Mouse (Mus musculus) hindbrain, embryonic 13.5 days (tissue): ENCODE results near the gene Hhip. TPM values are rescaled to one million over a fixed set of nuclear protein-coding genes. Genes with fewer than 3 reads are reported as not detected.
"Not testable (repeated sequence)": the region's sequence is repeated elsewhere in the genome, so short reads cannot be mapped to it uniquely, and the experiment has no call there.

ENCODE experiments used
- ATAC-seq: fragments of 200-750 bp; cut with Nextera tagmentation; 2 replicates; pipeline ENCODE4 v1.8.0; 2017; ENCODE audit warnings: moderate TSS enrichment; ENCODE audit not compliant: low FRiP score
- H3K27ac ChIP-seq: fragments of 300-500 bp; sonication (generic); 2 replicates; pipeline ENCODE4 v1.5.1; 2015; ENCODE audit warnings: inconsistent platforms, mild to moderate bottlenecking, moderate library complexity
- H3K27me3 ChIP-seq: fragments of 300-500 bp; sonication (generic); 2 replicates; pipeline ENCODE4 v1.6.1; 2015; ENCODE audit warnings: mild to moderate bottlenecking, inconsistent platforms
- H3K36me3 ChIP-seq: fragments of 300-500 bp; sonication (generic); 2 replicates; pipeline ENCODE4 v1.6.1; 2015; ENCODE audit warnings: mild to moderate bottlenecking, inconsistent platforms
- H3K4me1 ChIP-seq: fragments of 300-500 bp; sonication (generic); replicated peaks from 2 replicates; pipeline ENCODE4 v1.6.1; 2015; ENCODE audit warnings: inconsistent platforms
- H3K4me2 ChIP-seq: fragments of 300-500 bp; sonication (generic); 2 replicates; pipeline ENCODE4 v1.6.1; 2015; ENCODE audit warnings: inconsistent platforms, mild to moderate bottlenecking, moderate library complexity
- H3K4me3 ChIP-seq: fragments of 300-500 bp; sonication (generic); 2 replicates; pipeline ENCODE4 v1.5.1; 2015; ENCODE audit warnings: mild to moderate bottlenecking, inconsistent platforms
- H3K9ac ChIP-seq: fragments of 300-500 bp; sonication (generic); 2 replicates; pipeline ENCODE4 v1.6.1; 2015; ENCODE audit warnings: mild to moderate bottlenecking, inconsistent platforms
- H3K9me3 ChIP-seq: fragments of 300-500 bp; sonication (generic); 2 replicates; pipeline ENCODE4 v1.6.1; 2016; ENCODE audit warnings: inconsistent platforms
- WGBS: fragments of 180-500 bp; shearing (Covaris S2); methylation state at CpG from one replicate; pipeline ENCODE4 v1.1.7; 2015; 5-methylcytosine and 5-hydroxymethylcytosine counted together
- polyA plus RNA-seq: library from polyadenylated mRNA; unstranded; fragments of >200 nt; fragmentation: Nextera tagmentation; extraction: Ambion mirVana; gene quantifications from 2 replicates; pipeline ENCODE4 v1.2.1, GENCODE M21; 2015

The Hhip gene
- polyA plus RNA-seq, 1 experiment from 2014 or later, result 1.9 TPM

DNA sequence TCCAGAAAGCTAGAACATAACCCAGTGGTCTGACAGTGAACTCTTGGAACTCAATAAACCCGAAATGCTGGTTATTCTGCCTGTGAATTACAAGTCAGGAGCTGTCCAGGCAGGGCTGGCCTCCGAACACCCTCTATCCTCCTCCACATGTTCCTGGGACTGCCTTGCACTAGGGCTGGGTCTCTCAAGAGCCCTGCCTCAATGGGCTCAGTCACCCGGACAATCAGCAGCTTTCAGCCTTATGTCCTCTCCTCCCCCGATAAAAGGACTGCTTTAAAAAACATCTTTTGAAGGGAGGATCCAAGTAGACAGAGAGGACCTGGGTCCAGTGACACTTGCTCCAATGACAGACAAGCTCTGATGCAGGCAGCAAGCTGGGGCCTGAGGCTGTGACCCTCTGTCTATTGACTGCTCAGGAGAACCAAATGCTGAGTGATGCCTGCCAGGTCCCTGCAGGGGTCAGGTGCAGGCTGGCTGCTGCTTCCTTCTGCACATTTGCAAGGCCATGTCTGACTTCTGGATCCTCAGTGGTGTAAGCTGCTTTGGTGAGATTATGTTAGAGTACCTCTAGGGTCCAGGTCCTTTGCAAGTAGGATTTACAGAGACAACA lies 20.1 kb downstream of the Hhip start:
- ATAC-seq, result no peak
- H3K36me3 ChIP-seq, result no peaks in the 10 kb centered on the region
- H3K27me3 ChIP-seq, result peaks cover 12% of the 10 kb centered on the region; the same call in 1 of the 2 replicates
- no peak overlapping the region for H3K9ac ChIP-seq
- H3K9me3 ChIP-seq, result no peaks in the 10 kb centered on the region
- 18% methylated on average over 4 of the region's 4 CpGs for WGBS
- no peaks in the 10 kb centered on the region for H3K4me1 ChIP-seq
- H3K4me3 ChIP-seq, result no peak overlapping the region
- H3K4me2 ChIP-seq, result no peak overlapping the region
- no peak overlapping the region for H3K27ac ChIP-seq

DNA sequence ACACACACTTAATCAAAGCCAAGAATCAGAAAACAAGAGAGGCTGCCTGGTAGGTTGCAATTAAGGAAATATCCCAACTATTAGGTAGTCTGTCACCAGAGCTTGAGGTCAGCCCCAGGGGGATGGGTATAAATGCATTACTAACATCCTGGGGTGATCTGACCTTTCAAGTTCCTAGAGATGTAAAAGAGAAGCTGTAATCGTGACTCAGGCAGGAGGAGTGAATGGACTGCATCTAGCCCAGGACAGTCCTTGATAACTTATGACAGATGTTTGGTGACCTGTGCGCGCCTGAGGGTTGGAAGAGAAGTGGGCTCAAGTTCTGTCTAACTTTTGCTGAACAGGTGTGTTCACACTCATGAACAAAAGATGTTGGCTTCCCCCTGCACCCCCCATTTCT lies 25.2 kb downstream of the Hhip start:
- no peak overlapping the region for H3K4me2 ChIP-seq
- no peak overlapping the region for H3K27ac ChIP-seq
- H3K4me3 ChIP-seq, result no peak overlapping the region
- no peak overlapping the region for H3K9ac ChIP-seq
- H3K4me1 ChIP-seq, result no peaks in the 10 kb centered on the region
- ATAC-seq, result no peak
- no peaks in the 10 kb centered on the region for H3K9me3 ChIP-seq
- H3K27me3 ChIP-seq, result peaks cover 6% of the 10 kb centered on the region; the same call in 1 of the 2 replicates
- 45% methylated on average over 3 of the region's 3 CpGs for WGBS
- H3K36me3 ChIP-seq, result no peaks in the 10 kb centered on the region

DNA sequence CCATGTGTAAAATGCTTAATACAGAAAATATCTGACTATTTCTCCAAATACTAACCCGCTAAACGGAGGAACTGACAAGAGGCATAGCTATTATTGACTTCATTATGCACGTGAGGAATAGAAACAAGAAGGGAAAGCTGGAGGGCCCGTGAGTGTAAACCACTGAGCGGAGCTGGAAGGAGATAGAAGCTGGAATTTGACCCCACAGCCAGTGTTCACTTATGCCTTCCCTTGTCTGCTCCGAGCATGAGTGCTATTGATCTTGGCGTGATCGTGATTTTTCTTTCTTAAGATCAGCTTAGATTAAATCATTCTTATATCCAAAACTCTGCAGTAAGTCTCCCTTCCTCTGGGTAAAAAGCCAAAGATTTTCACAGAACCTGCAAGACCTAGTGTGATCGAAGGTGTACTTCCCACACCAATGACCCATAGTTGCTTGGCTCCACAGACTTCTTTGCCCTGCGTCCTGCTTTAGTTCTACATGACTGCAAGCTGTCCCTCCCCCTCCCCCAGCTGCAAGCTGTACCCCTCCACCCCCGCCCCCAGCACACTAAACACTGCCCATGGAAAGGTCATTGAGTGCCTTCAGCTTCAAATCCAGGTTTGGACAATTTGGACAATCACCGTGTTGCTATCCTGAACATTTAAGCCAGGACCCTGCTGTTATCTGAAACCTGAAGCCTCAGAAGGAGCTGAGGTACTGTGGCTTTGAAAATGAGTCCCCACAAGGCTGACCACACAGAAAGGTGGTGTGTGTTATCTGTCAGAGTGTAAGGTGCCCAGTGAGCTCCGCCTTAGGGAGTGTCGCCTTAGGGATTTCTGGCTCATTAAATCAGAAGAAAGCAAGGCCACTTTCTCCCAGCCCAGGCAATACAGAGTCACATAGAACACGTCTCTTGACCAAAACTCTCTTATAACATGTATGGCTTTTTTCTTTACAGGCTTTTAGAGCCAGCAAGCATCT lies 26.2 kb downstream of the Hhip start:
- ATAC-seq, result no peak
- WGBS, result 49% methylated on average over 15 of the region's 15 CpGs
- no peak overlapping the region for H3K9ac ChIP-seq
- H3K27ac ChIP-seq, result no peak overlapping the region
- no peak overlapping the region for H3K4me2 ChIP-seq
- peaks cover 8% of the 10 kb centered on the region; the same call in 1 of the 2 replicates for H3K27me3 ChIP-seq
- no peaks in the 10 kb centered on the region for H3K36me3 ChIP-seq
- H3K4me3 ChIP-seq, result no peak overlapping the region
- no peaks in the 10 kb centered on the region for H3K4me1 ChIP-seq
- H3K9me3 ChIP-seq, result no peaks in the 10 kb centered on the region

DNA sequence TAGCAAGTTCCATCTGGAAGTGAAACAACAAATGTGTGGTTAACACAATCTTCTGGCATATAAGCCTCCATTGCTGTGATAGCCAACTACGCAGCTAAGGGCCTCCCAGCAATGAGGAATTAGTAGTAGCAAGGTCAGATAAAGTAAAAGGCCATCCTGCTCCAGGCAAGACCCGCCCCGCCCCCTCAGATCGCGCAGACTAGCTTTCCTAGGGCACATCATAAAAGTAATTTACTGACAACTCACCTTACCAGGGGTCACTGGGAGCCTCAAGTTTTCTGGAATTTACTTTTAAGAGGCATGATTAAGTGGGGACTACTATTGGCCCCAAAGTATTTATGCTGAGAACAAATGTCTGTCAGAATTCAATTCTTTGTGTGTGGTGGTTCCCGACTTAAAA lies 28.2 kb downstream of the Hhip start:
- Histone ChIP-seq H3K4me1 (no peaks in the 10 kb centered on the region), H3K4me2 (no peak overlapping the region), H3K27ac (no peak overlapping the region), H3K9me3 (no peaks in the 10 kb centered on the region), H3K4me3 (no peak overlapping the region), H3K36me3 (no peaks in the 10 kb centered on the region), H3K9ac (no peak overlapping the region), H3K27me3 (peaks cover 3% of the 10 kb centered on the region; the same call in 1 of the 2 replicates)
- 78% methylated on average over 6 of the region's 6 CpGs for WGBS
- no peak for ATAC-seq

DNA sequence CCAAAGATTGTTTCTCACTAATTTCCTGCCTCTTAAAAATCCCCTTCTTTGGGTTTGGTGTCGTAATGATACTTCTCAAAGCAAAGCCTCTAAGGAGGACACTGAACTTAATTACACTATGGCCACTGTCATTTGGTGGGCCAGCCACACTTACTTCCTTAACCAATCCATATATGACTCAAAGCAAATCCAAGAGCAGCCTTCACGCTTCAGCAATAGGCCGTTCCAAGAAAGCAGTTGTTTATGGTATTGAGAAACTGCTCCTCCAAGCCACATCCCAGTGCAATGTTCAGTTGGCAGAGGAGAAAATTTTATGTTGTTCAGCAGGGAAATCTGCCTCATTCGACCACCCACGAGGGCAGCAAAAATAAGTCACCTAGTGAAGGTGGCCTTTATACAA lies 37.3 kb downstream of the Hhip start:
- no peaks in the 10 kb centered on the region for H3K27me3 ChIP-seq
- H3K4me1 ChIP-seq, result no peaks in the 10 kb centered on the region
- WGBS, result 91% methylated on average over 5 of the region's 5 CpGs

DNA sequence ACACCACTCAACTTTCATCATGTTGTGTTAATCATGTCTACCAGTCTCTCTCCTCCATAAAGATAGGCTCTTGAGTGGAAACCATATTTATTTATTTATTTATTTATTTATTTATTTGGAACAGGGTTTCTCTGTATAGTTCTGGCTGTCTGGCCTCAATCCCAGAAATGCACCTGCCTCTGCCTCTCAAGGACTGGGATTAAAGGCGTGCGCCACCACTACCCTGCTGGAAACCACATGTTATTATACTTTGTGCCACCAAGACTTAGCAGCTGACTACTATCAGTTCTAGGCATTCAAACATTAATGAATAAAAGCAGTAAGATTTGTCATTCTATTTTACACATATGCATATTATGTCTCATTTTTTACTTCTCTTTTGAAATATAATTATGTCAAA lies 42.0 kb downstream of the Hhip start:
- no peak overlapping the region for H3K9ac ChIP-seq

More for the DNA sequence above, 37.3 kb downstream of the Hhip start:
- Histone ChIP-seq H3K4me2 (no peak overlapping the region), H3K9me3 (no peaks in the 10 kb centered on the region), H3K36me3 (no peaks in the 10 kb centered on the region), H3K27ac (no peak overlapping the region), H3K4me3 (no peak overlapping the region), H3K9ac (no peak overlapping the region)
- ATAC-seq, result no peak

DNA sequence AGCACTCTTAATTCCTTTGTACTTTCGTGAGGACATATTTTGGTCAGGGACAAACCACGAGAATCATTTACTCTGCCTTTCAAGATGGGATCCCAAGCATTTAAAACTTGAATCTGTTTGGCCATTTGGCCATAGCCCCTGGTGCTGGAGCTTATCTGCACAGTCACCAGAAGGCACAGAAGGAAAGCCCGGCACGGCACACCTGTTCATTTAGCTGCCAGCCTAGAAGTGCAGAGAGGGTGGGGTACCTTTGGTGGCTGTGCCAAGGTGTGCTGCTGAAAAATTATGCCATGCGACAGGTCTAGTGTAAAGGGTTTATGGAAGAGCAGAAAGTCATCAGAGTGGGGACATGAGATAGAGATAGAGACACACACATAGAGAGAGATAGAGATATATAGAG lies 53.4 kb downstream of the Hhip start:
- Histone ChIP-seq H3K9me3 (no peaks in the 10 kb centered on the region), H3K4me1 (no peaks in the 10 kb centered on the region), H3K27ac (no peak overlapping the region), H3K36me3 (no peaks in the 10 kb centered on the region), H3K4me3 (no peak overlapping the region), H3K4me2 (no peak overlapping the region), H3K9ac (no peak overlapping the region), H3K27me3 (no peaks in the 10 kb centered on the region)
- WGBS, result 96% methylated on average over 5 of the region's 5 CpGs
- no peak for ATAC-seq

More for the DNA sequence above, 42.0 kb downstream of the Hhip start:
- 96% methylated on average over 2 of the region's 2 CpGs for WGBS
- Histone ChIP-seq H3K36me3 (no peaks in the 10 kb centered on the region), H3K9me3 (no peaks in the 10 kb centered on the region), H3K4me3 (no peak overlapping the region), H3K4me2 (no peak overlapping the region), H3K27ac (no peak overlapping the region), H3K27me3 (no peaks in the 10 kb centered on the region), H3K4me1 (no peaks in the 10 kb centered on the region)
- no peak for ATAC-seq

DNA sequence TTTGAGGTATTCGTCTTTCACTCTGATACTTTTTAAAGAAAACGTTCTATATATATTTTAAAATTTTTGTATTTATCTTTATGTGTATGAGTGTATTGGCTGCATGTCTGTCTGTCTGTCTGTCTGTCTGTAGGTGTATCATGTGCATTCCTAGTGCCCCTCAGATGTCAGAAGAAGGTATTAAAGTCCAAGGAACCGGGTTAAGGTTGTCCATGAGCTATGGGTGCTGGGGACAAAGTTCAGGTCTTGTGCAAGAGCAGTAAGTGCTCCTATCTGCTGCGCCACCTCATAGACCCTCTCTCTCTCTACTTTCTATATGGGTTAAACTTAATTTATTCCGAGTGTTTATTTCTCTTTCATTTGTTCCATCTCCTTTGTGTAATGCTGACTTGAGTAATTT lies 55.5 kb downstream of the Hhip start:
- no peak overlapping the region for H3K4me3 ChIP-seq
- H3K27ac ChIP-seq, result no peak overlapping the region
- no peaks in the 10 kb centered on the region for H3K4me1 ChIP-seq
- no peaks in the 10 kb centered on the region for H3K27me3 ChIP-seq
- no peaks in the 10 kb centered on the region for H3K36me3 ChIP-seq
- no peaks in the 10 kb centered on the region for H3K9me3 ChIP-seq
- H3K4me2 ChIP-seq, result no peak overlapping the region
- no peak for ATAC-seq
- no peak overlapping the region for H3K9ac ChIP-seq
- 89% methylated on average over 5 of the region's 5 CpGs for WGBS

DNA sequence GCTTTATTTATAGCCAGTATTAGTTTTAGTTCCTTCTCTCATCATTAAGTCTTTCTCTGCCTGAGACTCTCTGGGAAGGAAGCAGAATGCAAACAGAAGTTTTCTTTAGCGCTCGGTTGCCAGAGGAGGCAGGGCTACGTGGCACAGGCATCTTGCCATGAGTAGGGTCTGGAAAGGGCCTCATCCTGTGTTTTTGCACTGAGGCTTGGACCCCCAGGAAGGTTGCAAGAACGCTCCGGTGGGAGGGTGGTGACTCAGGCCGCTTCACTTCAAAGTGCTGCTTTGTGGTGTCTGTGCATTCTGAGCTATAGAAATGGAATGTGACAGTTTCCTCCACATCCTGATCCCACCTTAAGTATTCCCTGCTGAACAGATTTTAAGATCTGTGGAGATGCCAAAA lies 62.7 kb downstream of the Hhip start:
- ATAC-seq, result no peak
- H3K27me3 ChIP-seq, result no peaks in the 10 kb centered on the region
- H3K4me1 ChIP-seq, result no peaks in the 10 kb centered on the region
- no peak overlapping the region for H3K4me3 ChIP-seq
- H3K27ac ChIP-seq, result no peak overlapping the region
- H3K9ac ChIP-seq, result no peak overlapping the region
- H3K4me2 ChIP-seq, result no peak overlapping the region
- H3K36me3 ChIP-seq, result no peaks in the 10 kb centered on the region
- 75% methylated on average over 6 of the region's 6 CpGs for WGBS
- no peaks in the 10 kb centered on the region for H3K9me3 ChIP-seq

DNA sequence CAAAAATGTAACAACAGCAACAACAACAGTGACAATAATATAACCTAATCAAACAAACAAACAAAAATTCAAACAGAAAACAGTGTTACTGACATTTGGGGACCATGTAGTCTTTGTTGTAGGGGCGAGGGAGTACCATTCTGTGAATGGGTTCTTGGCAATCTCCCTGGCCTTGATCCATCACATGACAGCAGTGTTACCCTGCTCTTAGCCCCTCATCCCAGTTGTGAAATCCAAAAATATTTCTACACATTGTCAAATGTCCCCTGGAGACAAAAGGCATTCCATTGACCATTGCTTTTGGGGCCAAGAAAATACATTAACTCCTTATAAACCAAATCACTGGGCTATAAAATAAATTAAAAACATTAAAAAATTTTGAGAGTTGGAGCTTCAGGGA lies 64.3 kb downstream of the Hhip start:
- Histone ChIP-seq H3K9me3 (no peaks in the 10 kb centered on the region), H3K4me3 (no peak overlapping the region), H3K36me3 (no peaks in the 10 kb centered on the region), H3K27ac (no peak overlapping the region), H3K27me3 (no peaks in the 10 kb centered on the region), H3K4me2 (no peak overlapping the region), H3K9ac (no peak overlapping the region), H3K4me1 (no peaks in the 10 kb centered on the region)
- no peak for ATAC-seq
- WGBS, result 88% methylated on average over 1 of the region's 1 CpGs

DNA sequence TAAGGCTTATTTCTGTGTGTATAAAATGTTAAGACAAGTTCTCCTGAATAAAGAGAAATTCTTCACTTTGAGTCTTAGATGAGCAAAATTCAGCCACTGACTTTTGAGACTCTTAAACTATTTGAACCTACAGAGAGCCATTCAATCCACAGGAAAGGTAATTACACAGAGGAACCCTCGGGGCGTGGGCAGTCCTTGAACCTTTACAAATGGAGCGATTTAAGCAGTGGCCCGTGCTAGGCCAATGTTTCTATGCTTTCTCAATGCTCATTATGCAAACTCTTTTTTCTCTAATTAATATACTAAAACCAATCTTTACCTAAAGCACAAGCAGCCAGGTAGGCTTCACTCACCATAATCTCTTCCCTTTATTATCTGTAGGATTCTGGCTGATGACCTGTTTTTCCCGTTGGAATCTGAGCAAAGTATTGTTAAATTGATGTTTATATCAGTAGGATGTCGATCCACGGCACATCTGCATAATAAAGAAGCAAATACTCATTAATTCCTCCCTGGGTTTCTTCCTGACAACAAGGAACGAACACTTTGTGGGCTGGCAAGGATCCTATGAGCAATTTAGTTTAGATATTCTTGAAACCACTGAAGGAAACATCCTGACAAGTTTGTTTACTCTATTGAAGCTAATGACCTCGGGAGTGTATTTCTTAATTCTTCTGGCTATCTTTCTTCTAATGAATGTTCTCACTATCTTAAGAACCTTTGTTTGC lies 65.5 kb downstream of the Hhip start:
- Histone ChIP-seq H3K4me1 (no peaks in the 10 kb centered on the region), H3K27ac (no peak overlapping the region), H3K27me3 (no peaks in the 10 kb centered on the region), H3K4me3 (no peak overlapping the region), H3K4me2 (no peak overlapping the region), H3K9me3 (no peaks in the 10 kb centered on the region), H3K9ac (no peak overlapping the region), H3K36me3 (no peaks in the 10 kb centered on the region)
- no peak for ATAC-seq
- 39% methylated on average over 9 of the region's 9 CpGs for WGBS

DNA sequence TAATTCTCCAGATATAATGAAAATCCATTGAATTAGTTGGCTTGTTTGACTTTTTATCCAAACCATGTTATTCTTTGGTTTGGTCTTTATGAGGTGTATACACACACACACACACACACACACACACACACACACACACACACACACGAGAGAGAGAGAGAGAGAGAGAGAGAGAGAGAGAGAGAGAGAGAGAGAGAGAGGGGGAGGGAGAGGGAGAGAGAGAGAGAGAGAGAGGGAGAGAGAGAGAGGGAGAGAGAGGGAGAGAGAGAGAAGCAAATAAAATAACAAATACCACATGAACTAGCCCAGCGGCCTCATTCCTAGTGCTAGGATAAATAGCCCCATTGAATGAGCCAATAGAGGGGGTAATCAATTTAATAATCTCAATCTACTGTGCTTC lies 66.4 kb downstream of the Hhip start:
- H3K4me2 ChIP-seq, H3K4me3 ChIP-seq, H3K9ac ChIP-seq, ATAC-seq, H3K4me1 ChIP-seq, H3K27me3 ChIP-seq, H3K9me3 ChIP-seq, H3K36me3 ChIP-seq, H3K27ac ChIP-seq: not testable (repeated sequence)
- WGBS, result 76% methylated on average over 1 of the region's 2 CpGs
